ENCODE assay signal across 12 mouse cellular contexts in genomic region chr13:94298401-94298800, GRCm38 (mm10). TPM values are rescaled to one million over a fixed set of nuclear protein-coding genes. Genes with fewer than 3 reads are reported as not detected.
DNase-seq lines count a peak whose midpoint lies in the region; ATAC-seq and TF ChIP-seq lines count a peak whose summit lies in the region.
"Had no signal": no experiment of that assay in that cellular context is flagged by ENCODE, and none has a peak within 500 bp of the region (broad histone marks: within the 10 kb centered on the region; RNA-seq: fewer than 3 reads in every experiment).

No protein-coding gene starts in this region.

- H3K9ac ChIP-seq in heart, adult 2 months (ENCODE audit: low read depth, low read length) = no peak overlapping the region
- H3K9ac ChIP-seq in heart, embryonic 12.5 days = no peak overlapping the region
- H3K9ac ChIP-seq in hindbrain, embryonic 16.5 days (ENCODE audit: low read depth, low read length) = no peak overlapping the region
- H3K9ac ChIP-seq: heart, embryonic 13.5 days had no signal

- H3K27me3 ChIP-seq in heart, adult 2 months (ENCODE audit: control insufficient read depth, insufficient read depth, low read length) = no peaks in the 10 kb centered on the region
- H3K27me3 ChIP-seq in heart, embryonic 12.5 days (replicated peaks) = no peaks in the 10 kb centered on the region
- H3K27me3 ChIP-seq in hindbrain, embryonic 16.5 days (replicated peaks; ENCODE audit: control insufficient read depth, insufficient read depth, low read length) = no peaks in the 10 kb centered on the region
- H3K27me3 ChIP-seq: CH12.LX; heart, embryonic 13.5 days had no signal

- TF ChIP-seq CTCF in heart, adult 2 months (IDR thresholded peaks at IDR 0.05) = no peak

- H3K79me2 ChIP-seq in heart, adult 2 months (replicated peaks; ENCODE audit: control insufficient read depth, insufficient read depth, low read length) = no peaks in the 10 kb centered on the region

- WGBS in heart, adult 2 months = 77% methylated on average over 4 of the region's 4 CpGs
- WGBS in heart, embryonic 12.5 days = 81% methylated on average over 4 of the region's 4 CpGs
- 81% methylated on average over 4 of the region's 4 CpGs for WGBS in hindbrain, embryonic 16.5 days

- no peak overlapping the region for H3K4me2 ChIP-seq in heart, embryonic 12.5 days
- H3K4me2 ChIP-seq in hindbrain, embryonic 16.5 days (ENCODE audit: low read length) = no peak overlapping the region
- H3K4me2 ChIP-seq: heart, embryonic 13.5 days; midbrain, embryonic 11.5 days had no signal

- intact Hi-C loops in heart, adult 2 months (cut with DNase I) = no loop called here

- H3K36me3 ChIP-seq in heart, adult 2 months (ENCODE audit: control insufficient read depth, insufficient read depth, low read length) = no peaks in the 10 kb centered on the region
- no peaks in the 10 kb centered on the region for H3K36me3 ChIP-seq in heart, embryonic 12.5 days
- H3K36me3 ChIP-seq in hindbrain, embryonic 16.5 days (ENCODE audit: control insufficient read depth, insufficient read depth, low read length) = no peaks in the 10 kb centered on the region
- H3K36me3 ChIP-seq: heart, embryonic 13.5 days had no signal

- no peak for TF ChIP-seq POLR2A in heart, adult 2 months (IDR thresholded peaks at IDR 0.05; ENCODE audit: insufficient read depth, low read depth, low read length)

- no peak overlapping the region for H3K4me3 ChIP-seq in heart, adult 2 months
- H3K4me3 ChIP-seq in heart, embryonic 12.5 days = no peak overlapping the region
- no peak overlapping the region for H3K4me3 ChIP-seq in hindbrain, embryonic 16.5 days (ENCODE audit: low read length)
- H3K4me3 ChIP-seq: heart, embryonic 13.5 days had no signal

- ATAC-seq in heart, embryonic 12.5 days (ENCODE audit: insufficient number of reproducible peaks, low FRiP score) = no peak
- ATAC-seq in megakaryocyte, adult 5-6 weeks (ENCODE audit: poor library complexity, severe bottlenecking) = peak; percentile 60
- ATAC-seq in hindbrain, embryonic 16.5 days = no peak
- ATAC-seq: intestine, postnatal 0 days had no signal

- no peak for TF ChIP-seq EP300 in heart, adult 2 months (IDR thresholded peaks at IDR 0.05; ENCODE audit: insufficient read depth, low read depth, low read length)

- H3K9me3 ChIP-seq in heart, embryonic 12.5 days (replicated peaks) = no peaks in the 10 kb centered on the region
- no peaks in the 10 kb centered on the region for H3K9me3 ChIP-seq in hindbrain, embryonic 16.5 days (ENCODE audit: control insufficient read depth, low read length)
- H3K9me3 ChIP-seq: heart, embryonic 13.5 days had no signal

- no peak overlapping the region for H3K27ac ChIP-seq in heart, adult 2 months
- no peak overlapping the region for H3K27ac ChIP-seq in heart, embryonic 12.5 days (ENCODE audit: poor library complexity, severe bottlenecking)
- no peak overlapping the region for H3K27ac ChIP-seq in hindbrain, embryonic 16.5 days (ENCODE audit: low read depth, low read length)
- H3K27ac ChIP-seq: heart, embryonic 13.5 days had no signal

- H3K4me1 ChIP-seq in heart, adult 2 months (ENCODE audit: control insufficient read depth, insufficient read depth, low read length) = no peaks in the 10 kb centered on the region
- H3K4me1 ChIP-seq in heart, embryonic 12.5 days (replicated peaks) = no peaks in the 10 kb centered on the region; the same call in 1 of the 2 replicates
- no peaks in the 10 kb centered on the region for H3K4me1 ChIP-seq in hindbrain, embryonic 16.5 days (ENCODE audit: control insufficient read depth, insufficient read depth, low read depth, low read length)

- peak; percentile 36 to 64 for DNase-seq in heart, adult 2 months
- DNase-seq in adrenal gland, adult 2 months = peak; percentile 85
- peak; percentile 62 to 63 for DNase-seq in heart, adult 9 months (ENCODE audit: low spot score in 2 of 2)
- DNase-seq in spleen, adult 12 weeks (ENCODE audit: low spot score) = no peak
- DNase-seq in cerebellum, adult 18-20 months = no peak

RNA-seq across cellular contexts. Expression of gene Scamp1, which starts 12.7 kb away (rescaled TPM):
- 10 to 100 TPM; 32.3 to 33.3 TPM for total RNA-seq in heart, adult 2 months (2021)
- polyA plus RNA-seq in heart, adult 2 months (2012; rRNA removed) = 12.5 and 27.7 TPM in 2 replicates
- polyA plus RNA-seq in heart, embryonic 12.5 days (2016; fragmentation: Nextera tagmentation; extraction: Ambion mirVana) = 26.2 and 29.2 TPM in 2 replicates
- total RNA-seq in adrenal gland, adult 2 months (2021) = 10 to 100 TPM; 59.4 to 75.8 TPM
- polyA plus RNA-seq in adrenal gland, adult 2 months (2012; rRNA removed) = 15.0 and 18.2 TPM in 2 replicates
- 14.0 and 14.4 TPM in 2 replicates for total RNA-seq in megakaryocyte, adult 5-6 weeks (2015)
- total RNA-seq in megakaryocyte, adult 5-6 weeks (2017) = 6.8 and 7.3 TPM in 2 replicates
- polyA plus RNA-seq in hindbrain, embryonic 16.5 days (2015; fragmentation: Nextera tagmentation; extraction: Ambion mirVana) = 176 and 178 TPM in 2 replicates
- total RNA-seq: CH12.LX had no signal

Comparison
In these comparisons a context has a peak if more than half of its experiments do, and no peak if none do; other contexts are left out.
1. DNase-seq: peak in heart, adult 2 months (2 of 2), adrenal gland, adult 2 months (single experiment) and heart, adult 9 months (2 of 2); none in spleen, adult 12 weeks (single experiment) and cerebellum, adult 18-20 months (0 of 2).